In genomic region chr1:62722526-62722925, GRCm38 (mm10) we compare ENCODE assay signal across 8 mouse cellular contexts. TPM values are rescaled to one million over a fixed set of nuclear protein-coding genes. Genes with fewer than 3 reads are reported as not detected.
DNase-seq lines count a peak whose midpoint lies in the region; ATAC-seq and TF ChIP-seq lines count a peak whose summit lies in the region.

No protein-coding gene starts in this region.

- H3K36me3 ChIP-seq in intestine, postnatal 0 days (ENCODE audit: control insufficient read depth, insufficient read depth) = 0 out of 2 replicates have a peak, but pooled peaks cover 4% of the 10 kb centered on the region
- peaks cover 3% of the 10 kb centered on the region; the same call in 1 of the 2 replicates for H3K36me3 ChIP-seq in intestine, embryonic 15.5 days

- CTCF ChIA-PET in Patski (lab: Charles Lee) = interaction anchor here (0.7 to 1.3 kb wide), 6 partner anchors 9 to 64 kb away, joined by 3 to 5 read pairs (median 4); no protein-coding TSS in a partner anchor

- no peak overlapping the region for H3K4me3 ChIP-seq in intestine, postnatal 0 days (ENCODE audit: low read depth, low read length)
- no peak overlapping the region for H3K4me3 ChIP-seq in intestine, embryonic 15.5 days (replicated peaks)

- ATAC-seq in intestine, postnatal 0 days = no peak
- ATAC-seq in intestine, embryonic 15.5 days = no peak
- no peak for ATAC-seq in Patski
- 0 out of 2 replicates have a peak, but pooled peaks have one; percentile 62 for ATAC-seq in megakaryocyte-erythroid progenitor cell, adult 5-6 weeks (replicated peaks; ENCODE audit: low FRiP score, low TSS enrichment, poor library complexity, severe bottlenecking)

- H3K27ac ChIP-seq in intestine, postnatal 0 days (ENCODE audit: low read depth, low read length) = no peak overlapping the region
- H3K27ac ChIP-seq in intestine, embryonic 15.5 days = no peak overlapping the region

- WGBS in intestine, postnatal 0 days = 66% methylated on average over 8 of the region's 8 CpGs
- WGBS in intestine, embryonic 15.5 days = 72% methylated on average over 8 of the region's 8 CpGs

- in situ Hi-C loops in Patski (cut with MboI; ENCODE audit: low pct_unique_long_range_greater_than_20kb) = loop anchor here (5.0 kb wide), 1 partner anchor 60 kb away; no protein-coding TSS in a partner anchor

- no peaks in the 10 kb centered on the region; the same call in 1 of the 2 replicates for H3K4me1 ChIP-seq in intestine, postnatal 0 days (replicated peaks; ENCODE audit: control insufficient read depth, insufficient read depth, low read length)
- peaks cover under 1% of the 10 kb centered on the region; the same call in 1 of the 2 replicates for H3K4me1 ChIP-seq in intestine, embryonic 15.5 days (replicated peaks)

- POLR2A ChIA-PET in Patski (lab: Charles Lee) = interaction anchor here (0.6 to 1.8 kb wide), 4 partner anchors 16 to 222 kb away, joined by 3 to 7 read pairs (median 3); no protein-coding TSS in a partner anchor

- DNase-seq in B cell, adult 2 months = peak; percentile 65 to 67
- DNase-seq in Patski (ENCODE audit: low read depth, low spot score) = no peak
- no peak for DNase-seq in gastrocnemius, postnatal 25 days
- DNase-seq in cerebellum, adult 11-12 months = no peak
- no peak for DNase-seq in right cerebral cortex, adult 18-20 months

- H3K4me2 ChIP-seq in intestine, postnatal 0 days (replicated peaks; ENCODE audit: low read depth) = no peak overlapping the region
- H3K4me2 ChIP-seq in intestine, embryonic 15.5 days (replicated peaks) = no peak overlapping the region

- H3K9ac ChIP-seq in intestine, postnatal 0 days (ENCODE audit: low read depth, low read length) = no peak overlapping the region
- no peak overlapping the region for H3K9ac ChIP-seq in intestine, embryonic 15.5 days

- H3K27me3 ChIP-seq in intestine, postnatal 0 days (replicated peaks; ENCODE audit: control insufficient read depth, insufficient read depth, low read length) = no peaks in the 10 kb centered on the region
- H3K27me3 ChIP-seq in intestine, embryonic 15.5 days (replicated peaks) = no peaks in the 10 kb centered on the region
- no peaks in the 10 kb centered on the region for H3K27me3 ChIP-seq in Patski

- no peaks in the 10 kb centered on the region for H3K9me3 ChIP-seq in intestine, postnatal 0 days (ENCODE audit: control insufficient read depth)
- H3K9me3 ChIP-seq in intestine, embryonic 15.5 days = no peaks in the 10 kb centered on the region

- TF ChIP-seq CTCF in intestine, postnatal 0 days (IDR thresholded peaks at IDR 0.05; ENCODE audit: low read depth) = peak; percentile 83
- peak; percentile 75 for TF ChIP-seq CTCF in Patski (IDR thresholded peaks at IDR 0.05)

RNA-seq across cellular contexts. Expression of gene Nrp2, which starts 19.4 kb away (rescaled TPM):
- 11.7 and 12.7 TPM in 2 replicates for polyA plus RNA-seq in intestine, postnatal 0 days (2015; fragmentation: Nextera tagmentation; extraction: Ambion mirVana)
- 28.3 and 31.1 TPM in 2 replicates for polyA plus RNA-seq in intestine, embryonic 15.5 days (2015; fragmentation: Nextera tagmentation; extraction: Ambion mirVana)
- polyA plus RNA-seq in Patski (2021) = 80.4 TPM
- 0.05 and 0.17 TPM in 2 replicates for total RNA-seq in megakaryocyte-erythroid progenitor cell, adult 5-6 weeks (2014; fragmentation: Nextera tagmentation)
- 0.34 TPM in 1 of 2 replicates, not detected in the other for total RNA-seq in megakaryocyte-erythroid progenitor cell, adult 5-6 weeks (2017)
- 1 to 10 TPM; 4.5 to 6.0 TPM for total RNA-seq in gastrocnemius, postnatal 25 days (2021)

Comparison
In these comparisons a context has a peak if more than half of its experiments do, and no peak if none do; other contexts are left out.
1. DNase-seq: peak in B cell, adult 2 months (2 of 2); none in Patski (single experiment), gastrocnemius, postnatal 25 days (single experiment), cerebellum, adult 11-12 months (single experiment) and right cerebral cortex, adult 18-20 months (single experiment).